Mouse (Mus musculus) inflammation-experienced regulatory T-cells, adult 16 weeks (primary cell): Measurements from ENCODE around the gene Smurf1. TPM values are rescaled to one million over a fixed set of nuclear protein-coding genes. Genes with fewer than 3 reads are reported as not detected.

Experiments
- polyA plus RNA-seq: library from polyadenylated mRNA; unstranded; fragments of 100-300 nt; shearing (Covaris generic); gene quantifications from one replicate; pipeline ENCODE4 v1.2.1, GENCODE M21; 2017

The Smurf1 gene
- polyA plus RNA-seq: 3.1 TPM

DNA sequence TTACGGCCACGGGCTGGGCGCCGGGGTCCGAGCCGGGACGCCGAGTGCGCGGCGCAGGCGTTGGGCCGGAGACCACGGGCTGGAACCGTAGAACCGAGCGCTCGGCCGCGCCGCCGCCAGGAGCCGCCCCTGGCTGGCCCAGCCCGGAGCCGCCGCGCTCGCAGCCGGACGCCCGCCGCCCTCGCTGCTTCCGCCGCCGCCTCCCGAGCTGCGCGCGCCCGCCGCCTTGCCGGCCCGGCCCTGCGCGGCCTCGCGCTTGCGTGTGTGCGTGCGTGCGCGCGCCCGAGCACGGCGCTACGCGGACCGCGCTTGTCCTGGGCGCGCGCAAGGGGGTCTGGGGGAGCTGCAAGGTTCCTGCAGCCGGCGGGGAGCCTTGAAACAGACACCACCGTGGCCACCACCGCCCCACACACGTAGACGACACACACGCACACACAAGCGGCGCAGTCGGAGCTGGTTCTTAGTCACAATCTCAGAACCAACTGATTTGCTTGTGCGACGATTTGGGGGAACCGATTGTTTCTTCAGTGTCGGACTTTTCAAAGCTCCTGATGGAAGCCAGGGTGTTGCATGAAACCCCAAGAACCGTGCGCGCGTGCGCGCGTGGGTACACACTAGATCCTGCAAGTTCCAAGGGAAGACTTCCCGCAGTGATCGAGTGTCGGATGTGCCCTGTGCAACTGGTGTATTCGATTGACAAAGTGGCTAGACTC is at the start of gene Smurf1:
Gene Smurf1 (minus strand): TSS at position 209 of the 713 bp plus-strand sequence.

Other genes starting within 250 kb of the Smurf1 start
- not detected for gene Tmem130, start 204.0 kb downstream of the Smurf1 start, polyA plus RNA-seq
- gene Trrap, start 198.1 kb downstream of the Smurf1 start, polyA plus RNA-seq: 47.4 TPM
- not detected for gene Gm4871, start 66.9 kb upstream of the Smurf1 start, polyA plus RNA-seq
- gene 1700018F24Rik, start 77.1 kb upstream of the Smurf1 start, polyA plus RNA-seq: not detected
- gene Arpc1a, start 118.0 kb upstream of the Smurf1 start, polyA plus RNA-seq: 86.7 TPM
- gene Kpna7, start 118.2 kb upstream of the Smurf1 start, polyA plus RNA-seq: not detected
- gene Arpc1b, start 148.4 kb upstream of the Smurf1 start, polyA plus RNA-seq: 1,387 TPM
- 52.0 TPM for gene Pdap1, start 174.4 kb upstream of the Smurf1 start, polyA plus RNA-seq
- 186 TPM for gene Bud31, start 174.5 kb upstream of the Smurf1 start, polyA plus RNA-seq
- 30.4 TPM for gene Ptcd1, start 201.3 kb upstream of the Smurf1 start, polyA plus RNA-seq
- gene Cpsf4, start 201.4 kb upstream of the Smurf1 start, polyA plus RNA-seq: 39.7 TPM
- 421 TPM for gene Atp5j2, start 226.2 kb upstream of the Smurf1 start, polyA plus RNA-seq
- 30.2 TPM for gene Zkscan14, start 236.0 kb upstream of the Smurf1 start, polyA plus RNA-seq
- 9.6 TPM for gene Zkscan5, start 238.7 kb upstream of the Smurf1 start, polyA plus RNA-seq